Mouse (Mus musculus) stomach, postnatal 0 days (tissue): ENCODE measurements around the gene Dppa3.

ENCODE experiments used
- CTCF ChIP-seq: IDR thresholded peaks from 2 replicates; pipeline ENCODE4 v1.5.1; 2016; ENCODE audit warnings: antibody characterized with exemption, low read depth, mild to moderate bottlenecking, moderate library complexity
- EP300 ChIP-seq: optimal IDR thresholded peaks from 2 replicates; pipeline ENCODE3; 2016; ENCODE audit warnings: antibody characterized with exemption

- no peak for TF ChIP-seq CTCF
- TF ChIP-seq EP300: no peak
Observed at GRCm38 (mm10) chr6:122606661-122607060, 19.5 kb upstream of the Dppa3 start.
